Mouse (Mus musculus) olfactory bulb, adult 2 months (tissue): Measurements from ENCODE around the gene Fam131b.

Experiments used
- CTCF ChIP-seq: fragments of 200-500 bp; IDR thresholded peaks from 2 replicates; pipeline ENCODE4 v1.5.1; 2012; ENCODE audit warnings: low read depth, mild to moderate bottlenecking, low read length, moderate library complexity; ENCODE audit not compliant: insufficient read depth
- POLR2A ChIP-seq: fragments of 200-500 bp; IDR thresholded peaks from 2 replicates; pipeline ENCODE4 v1.6.1; 2012; ENCODE audit warnings: mild to moderate bottlenecking, low read depth, low read length, moderate library complexity; ENCODE audit not compliant: insufficient read depth

GRCm38 (mm10) chr6:42282865-42283528 lies 41.4 kb downstream of the Fam131b start:
- TF ChIP-seq POLR2A, result no peak
- no peak for TF ChIP-seq CTCF
